Comparison of ENCODE assay signal across 19 mouse cellular contexts in the genomic region with DNA sequence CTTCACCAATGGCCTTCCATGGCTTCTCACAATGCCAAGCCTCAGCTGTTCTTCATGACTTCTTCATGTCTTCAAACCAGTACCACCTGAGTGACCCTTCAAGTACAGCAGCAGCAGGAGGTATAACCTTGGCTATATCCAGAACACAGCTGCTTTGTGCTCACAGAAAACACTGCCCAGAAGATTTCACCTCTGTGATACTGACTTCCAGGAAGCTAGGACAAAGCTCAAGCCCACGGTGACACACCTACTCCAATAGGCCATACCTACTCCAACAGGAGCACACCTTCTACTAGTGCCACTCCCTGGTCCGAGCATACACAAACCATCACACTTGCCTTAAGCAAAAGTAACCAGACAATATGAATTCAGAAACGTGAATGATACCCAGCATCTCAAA. TPM values are rescaled to one million over a fixed set of nuclear protein-coding genes. Genes with fewer than 3 reads are reported as not detected.
DNase-seq lines count a peak whose midpoint lies in the region; TF ChIP-seq lines count a peak whose summit lies in the region.
"Had no signal": no experiment of that assay in that cellular context is flagged by ENCODE, and none has a peak within 500 bp of the region (broad histone marks: within the 10 kb centered on the region; RNA-seq: fewer than 3 reads in every experiment).

No protein-coding gene starts in this region.

- H3K4me1 ChIP-seq in small intestine, adult 2 months (ENCODE audit: control insufficient read depth, insufficient read depth, insufficient read length, low read length), result peaks cover 15% of the 10 kb centered on the region; the same call in 1 of the 2 replicates

- no peaks in the 10 kb centered on the region for H3K27me3 ChIP-seq in small intestine, adult 2 months (ENCODE audit: control insufficient read depth, insufficient read depth, low read length)
- H3K27me3 ChIP-seq: heart, embryonic 13.5 days; hindbrain, embryonic 12.5 days had no signal

- intact Hi-C loops in heart, postnatal 10 days (cut with DNase I), result no loop called here

- no peak overlapping the region for H3K4me3 ChIP-seq in layer of hippocampus, adult 2 months
- no peak overlapping the region for H3K4me3 ChIP-seq in small intestine, adult 2 months (ENCODE audit: low read depth, low read length)
- H3K4me3 ChIP-seq: forebrain, embryonic 10.5 days; heart, adult 2 months; heart, embryonic 10.5 days; heart, embryonic 13.5 days; hindbrain, embryonic 12.5 days had no signal

- 26% methylated on average over 3 of the region's 3 CpGs for WGBS in small intestine, adult 2 months

- H3K27ac ChIP-seq in layer of hippocampus, adult 2 months, result peak overlapping the region; percentile 4; the same call in 1 of the 2 replicates
- H3K27ac ChIP-seq in small intestine, adult 2 months (ENCODE audit: insufficient read depth, low read depth, low read length), result peak overlapping the region; percentile 38
- H3K27ac ChIP-seq: forebrain, embryonic 10.5 days; heart, adult 2 months; heart, embryonic 10.5 days; heart, embryonic 13.5 days; hindbrain, embryonic 12.5 days had no signal

- DNase-seq in heart, adult 11 months, result peak; percentile 76
- no peak for DNase-seq in heart, postnatal 10 days
- DNase-seq in layer of hippocampus, adult 2 months (ENCODE audit: low spot score in 2 of 2), result no peak
- DNase-seq in layer of hippocampus, adult 9-10 months (ENCODE audit: low spot score), result no peak
- DNase-seq in R1 (ENCODE audit: low read depth, low spot score), result peak; percentile 55
- DNase-seq in kidney, postnatal 25 days, result no peak
- no peak for DNase-seq in spleen, postnatal 10 days (ENCODE audit: low spot score in 2 of 2)
- DNase-seq: adrenal gland, adult 2 months; adrenal gland, postnatal 14 days; cerebellum, adult 11 months; cerebellum, adult 9-10 months; cerebellum, postnatal 14 days; gastrocnemius, postnatal 25 days; heart, adult 2 months had no signal

- H3K36me3 ChIP-seq in small intestine, adult 2 months (ENCODE audit: control insufficient read depth, insufficient read depth, low read length), result 0 out of 2 replicates have a peak, but pooled peaks cover 1% of the 10 kb centered on the region

- no peak for TF ChIP-seq CTCF in layer of hippocampus, adult 2 months (conservative IDR thresholded peaks at IDR 0.05)
- TF ChIP-seq CTCF in small intestine, adult 2 months (IDR thresholded peaks at IDR 0.05; ENCODE audit: extremely low read depth, insufficient read length, insufficient replicate concordance, low read depth, low read length), result no peak

- no peak for TF ChIP-seq POLR2A in small intestine, adult 2 months (IDR thresholded peaks at IDR 0.05; ENCODE audit: low read depth, low read length)

RNA-seq across cellular contexts. Expression of a gene that starts 3.4 kb away (rescaled TPM):
- total RNA-seq in heart, postnatal 10 days (2021), result 10 to 100 TPM; 87.6 to 90.6 TPM
- 10 to 100 TPM; 61.7 to 68.5 TPM for total RNA-seq in layer of hippocampus, adult 2 months (2021)
- 5.2 and 10.7 TPM in 2 replicates for polyA plus RNA-seq in small intestine, adult 2 months (2012; rRNA removed)

Comparison
In these comparisons a context has a peak if more than half of its experiments do, and no peak if none do; other contexts are left out.
1. DNase-seq: peak in heart, adult 11 months (single experiment) and R1 (single experiment); none in heart, postnatal 10 days (0 of 2), layer of hippocampus, adult 2 months (0 of 2), layer of hippocampus, adult 9-10 months (single experiment), kidney, postnatal 25 days (0 of 2) and spleen, postnatal 10 days (0 of 2).